Mouse (Mus musculus) MEL (cell line): ENCODE measurements around the gene Cobll1.

Experiments
- BHLHE40 ChIP-seq: IDR thresholded peaks from 2 replicates; pipeline ENCODE4 v1.6.1; 2012; ENCODE audit warnings: low read depth, mild to moderate bottlenecking, inconsistent platforms, low read length, improper control_type of control experiment, borderline replicate concordance
- CTCF ChIP-seq, 3 experiments: IDR thresholded peaks in 2 of 3; conservative IDR thresholded peaks in 1 of 3; 2 replicates each; pipeline ENCODE4 v1.5.1; 2011 to 2012; ENCODE audit warnings: low read length in 3 of 3, low read depth in 2 of 3, mild to moderate bottlenecking in 2 of 3, improper control_type of control experiment in 1 of 3, inconsistent platforms in 1 of 3, mixed read lengths in 1 of 3, moderate library complexity in 1 of 3; ENCODE audit not compliant: control insufficient read depth in 1 of 3, insufficient read depth in 1 of 3, poor library complexity in 1 of 3, severe bottlenecking in 1 of 3
- E2F4 ChIP-seq: IDR thresholded peaks from 2 replicates; pipeline ENCODE4 v1.6.1; 2011; ENCODE audit warnings: low read depth, low read length, improper control_type of control experiment, borderline replicate concordance
- ELF1 ChIP-seq: IDR thresholded peaks from 2 replicates; pipeline ENCODE4 v1.6.1; 2014; ENCODE audit warnings: low read depth, mild to moderate bottlenecking, inconsistent platforms, low read length, improper control_type of control experiment, moderate library complexity
- ETS1 ChIP-seq: IDR thresholded peaks from 2 replicates; pipeline ENCODE4 v1.6.1; 2012; ENCODE audit warnings: low read depth, mild to moderate bottlenecking, inconsistent platforms, low read length, improper control_type of control experiment, moderate library complexity
- HCFC1 ChIP-seq: IDR thresholded peaks from 2 replicates; pipeline ENCODE4 v1.6.1; 2012; ENCODE audit warnings: low read depth, mild to moderate bottlenecking, inconsistent platforms, low read length, improper control_type of control experiment, moderate library complexity
- MYC ChIP-seq: IDR thresholded peaks from 2 replicates; pipeline ENCODE4 v1.6.1; 2011; ENCODE audit warnings: low read depth, mild to moderate bottlenecking, low read length, improper control_type of control experiment, moderate library complexity
- POLR2A ChIP-seq, 2 experiments: IDR thresholded peaks; 2 replicates each; pipeline ENCODE4 v1.6.1; 2011 to 2012; ENCODE audit warnings: low read length in 2 of 2, mild to moderate bottlenecking in 2 of 2, control low read depth in 1 of 2, improper control_type of control experiment in 1 of 2, low read depth in 1 of 2, moderate library complexity in 1 of 2; ENCODE audit not compliant: control insufficient read depth in 1 of 2, insufficient read depth in 1 of 2, poor library complexity in 1 of 2
- POLR2AphosphoS2 ChIP-seq: IDR thresholded peaks from 2 replicates; pipeline ENCODE4 v1.6.1; 2011; ENCODE audit warnings: low read length, improper control_type of control experiment
- POLR2AphosphoS5 ChIP-seq: IDR thresholded peaks from 2 replicates; pipeline ENCODE4 v1.6.1; 2012; ENCODE audit warnings: low read depth, borderline replicate concordance, mild to moderate bottlenecking, inconsistent platforms, low read length, moderate library complexity, mixed read lengths
- RAD21 ChIP-seq: IDR thresholded peaks from 2 replicates; pipeline ENCODE4 v1.6.1; 2011; ENCODE audit warnings: mild to moderate bottlenecking, low read depth, low read length, improper control_type of control experiment
- TAL1 ChIP-seq: IDR thresholded peaks from 2 replicates; pipeline ENCODE4 v1.6.1; 2012; ENCODE audit warnings: mild to moderate bottlenecking, inconsistent platforms, low read length, moderate library complexity, mixed read lengths
- ZNF384 ChIP-seq: IDR thresholded peaks from 2 replicates; pipeline ENCODE4 v1.6.1; 2012; ENCODE audit warnings: low read depth, mild to moderate bottlenecking, inconsistent platforms, low read length, improper control_type of control experiment

- TF ChIP-seq HCFC1 (no peak), RAD21 (no peak), BHLHE40 (no peak), POLR2A (IDR thresholded peaks at IDR 0.05; ENCODE audit: control insufficient read depth in 1 of 2, insufficient read depth in 1 of 2, low read depth in 1 of 2, low read length in 2 of 2, poor library complexity in 1 of 2) (no peak), POLR2AphosphoS5 (no peak), MYC (no peak), TAL1 (no peak), CTCF (IDR thresholded peaks at IDR 0.05 in 2 of 3, conservative IDR thresholded peaks at IDR 0.05 in 1 of 3; ENCODE audit: control insufficient read depth in 1 of 3, insufficient read depth in 1 of 3, low read depth in 2 of 3, low read length in 3 of 3, poor library complexity in 1 of 3, severe bottlenecking in 1 of 3) (no peak), ELF1 (no peak), ZNF384 (no peak), POLR2AphosphoS2 (no peak), ETS1 (no peak), E2F4 (no peak)
These were observed 81.9 kb downstream of the Cobll1 start for GRCm38 (mm10) chr2:65157325-65157724.
